Mouse (Mus musculus) lung, adult 2 months (tissue): ENCODE measurements at regions not wholly inside any gene's neighbourhood (a gene's known extent, or its start where the extent isn't known, plus 50 kb on each side); places are given as distances from the start of the nearest gene placed in this dataset.

Experiments
- DNase-seq: peaks from one replicate; pipeline ENCODE4 v3.0.0; 2022
- H3K4me1 ChIP-seq: fragments of 200-500 bp; 2 replicates; pipeline ENCODE4 v1.6.1; 2011; ENCODE audit warnings: low read length; ENCODE audit not compliant: control insufficient read depth, insufficient read depth
- H3K4me3 ChIP-seq: fragments of 200-500 bp; replicated peaks from 2 replicates; pipeline ENCODE3; 2011; ENCODE audit warnings: low read depth, mild to moderate bottlenecking, control low read depth, low read length; ENCODE audit errors: extremely low read depth
- CTCF ChIP-seq: fragments of 200-500 bp; IDR thresholded peaks from 2 replicates; pipeline ENCODE4 v1.5.1; 2011; ENCODE audit warnings: mild to moderate bottlenecking, low read length, control low read depth; ENCODE audit not compliant: insufficient read depth
- POLR2A ChIP-seq: fragments of 200-500 bp; IDR thresholded peaks from 2 replicates; pipeline ENCODE4 v1.6.1; 2011; ENCODE audit warnings: low read depth, mild to moderate bottlenecking, control low read depth, low read length, borderline replicate concordance; ENCODE audit errors: extremely low read depth
- WGBS: fragments of 180-500 bp; shearing (Covaris S2); methylation state at CpG from one replicate; pipeline ENCODE4 v1.1.7; 2018; 5-methylcytosine and 5-hydroxymethylcytosine counted together

DNA sequence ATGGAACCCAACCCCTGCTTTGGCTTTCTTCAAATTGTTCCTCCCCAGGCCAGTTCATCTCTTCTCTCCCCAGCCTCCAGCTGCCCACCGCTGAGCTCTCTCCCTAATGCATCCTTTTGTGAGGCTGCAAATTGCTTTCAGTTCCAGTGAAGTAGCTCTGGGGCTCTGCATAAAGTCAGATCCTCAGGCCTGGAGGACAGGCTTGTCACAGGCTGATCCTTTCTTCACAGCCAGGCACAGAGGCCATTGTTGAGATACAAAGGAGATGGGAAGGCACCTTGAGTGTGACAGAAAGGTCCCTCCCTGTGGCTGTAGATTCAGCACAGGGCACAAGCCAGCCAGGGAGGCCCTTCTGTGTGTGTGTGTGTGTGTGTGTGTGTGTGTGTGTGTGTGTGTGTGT is 135.9 kb downstream of the Matn1 start:
- no peak for DNase-seq

DNA sequence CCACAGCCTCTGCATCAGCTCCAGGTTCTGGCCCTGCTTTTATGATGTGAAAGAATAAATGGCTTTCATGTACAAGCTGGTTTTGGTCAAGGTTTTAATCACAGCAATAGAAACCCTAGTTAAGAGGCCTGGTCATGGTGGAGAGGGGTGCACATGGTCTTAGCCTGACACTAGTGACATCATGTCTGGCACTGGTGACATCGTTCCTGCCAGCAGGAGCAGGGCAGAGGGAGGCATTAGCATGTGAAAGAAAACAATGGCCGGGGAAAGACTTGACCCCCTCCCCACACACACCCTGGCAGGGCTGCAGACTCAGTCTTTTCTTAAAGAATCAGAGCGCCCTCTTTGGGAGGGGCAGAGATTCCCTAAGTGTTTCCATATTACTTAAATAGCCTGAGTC is 139.2 kb downstream of the Matn1 start:
- Histone ChIP-seq H3K4me1 (no peaks in the 10 kb centered on the region), H3K4me3 (no peak overlapping the region)
- no peak for DNase-seq
- WGBS: 65% methylated on average over 3 of the region's 3 CpGs
- TF ChIP-seq CTCF (no peak), POLR2A (no peak)

More for the DNA sequence above, 135.9 kb downstream of the Matn1 start:
- Histone ChIP-seq H3K4me3 (no peak overlapping the region), H3K4me1 (no peaks in the 10 kb centered on the region)
- WGBS: 46% methylated on average over 1 of the region's 1 CpGs
- TF ChIP-seq CTCF (no peak), POLR2A (no peak)

DNA sequence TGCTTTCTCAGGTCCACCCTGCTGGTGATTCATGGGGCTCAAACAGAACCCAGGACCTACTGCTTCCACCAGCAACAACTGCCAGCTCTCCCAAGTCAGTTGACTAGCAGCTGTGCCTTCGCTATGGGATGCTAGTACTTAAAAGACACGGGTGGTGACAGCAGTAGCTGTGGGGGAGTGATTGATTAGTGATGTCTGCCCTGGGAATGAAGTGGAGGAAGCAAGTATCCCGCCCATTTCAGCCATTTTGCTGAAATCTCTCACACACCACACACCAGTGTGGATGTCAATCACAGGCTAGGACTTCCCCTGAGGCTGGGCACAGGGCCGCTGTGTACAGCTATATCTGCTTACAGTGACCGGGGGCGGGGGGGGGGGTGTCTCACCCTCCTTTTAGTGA is 153.2 kb downstream of the Matn1 start:
- 38% methylated on average over 6 of the region's 6 CpGs for WGBS
- Histone ChIP-seq H3K4me1 (no peaks in the 10 kb centered on the region), H3K4me3 (no peak overlapping the region)
- no peak for DNase-seq
- TF ChIP-seq POLR2A (no peak), CTCF (no peak)

DNA sequence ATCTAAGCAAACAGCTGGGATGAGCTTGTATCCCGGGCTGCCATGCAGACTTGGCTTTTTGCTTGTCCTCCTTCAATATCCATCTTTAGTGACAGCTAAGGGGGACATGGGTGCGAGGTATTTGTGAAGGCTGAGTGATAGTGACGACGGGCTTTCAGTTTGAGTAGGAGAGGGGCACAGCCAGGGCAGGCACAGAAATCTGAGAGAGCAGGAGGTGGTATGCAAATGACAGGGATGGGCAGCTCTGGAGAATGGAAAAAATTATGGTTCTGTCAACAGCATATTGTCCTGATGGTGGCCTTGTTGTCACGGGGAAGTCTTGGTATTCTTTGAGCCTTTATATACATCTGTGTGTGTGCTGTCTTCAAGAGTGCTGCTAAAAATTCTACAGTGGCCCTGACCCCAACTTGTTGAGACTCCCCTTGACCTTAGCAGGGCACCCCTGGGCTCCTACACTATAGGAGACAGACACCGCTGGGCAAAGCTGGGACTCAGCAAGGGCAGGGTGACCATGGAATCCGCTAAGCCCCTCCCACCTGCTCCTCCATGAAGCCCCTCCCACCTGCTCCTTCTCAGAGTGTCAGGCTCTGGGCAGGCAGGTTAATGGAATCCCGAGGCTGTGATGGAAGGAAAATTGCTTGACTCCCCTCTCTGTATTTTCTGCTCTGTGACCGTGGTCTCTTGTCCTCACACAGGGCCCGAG is 156.1 kb downstream of the Matn1 start:
- no peak for DNase-seq
- 38% methylated on average over 10 of the region's 10 CpGs for WGBS
- no peak for TF ChIP-seq CTCF
- TF ChIP-seq POLR2A: no peak
- Histone ChIP-seq H3K4me3 (no peak overlapping the region), H3K4me1 (no peaks in the 10 kb centered on the region)

DNA sequence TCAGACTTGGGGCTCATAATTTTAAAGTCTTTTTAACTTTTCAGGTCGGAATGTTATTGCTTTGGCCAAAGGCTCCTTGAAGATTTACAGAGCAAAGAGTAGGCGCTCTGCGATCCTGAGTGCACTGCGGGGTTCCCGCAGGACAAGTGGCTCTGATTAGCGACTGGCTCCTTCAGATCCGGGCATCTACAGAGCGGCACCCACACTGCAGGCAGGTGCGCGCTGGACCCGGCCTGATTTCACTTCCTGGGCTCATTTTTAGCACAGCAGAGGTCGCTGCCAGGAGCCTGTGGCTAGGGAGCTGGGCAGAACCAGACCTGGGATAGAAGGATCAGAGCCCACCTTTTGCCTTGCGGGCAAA is 156.6 kb downstream of the Matn1 start:
- no peak for DNase-seq
- no peak overlapping the region for H3K4me3 ChIP-seq
- H3K4me1 ChIP-seq: no peaks in the 10 kb centered on the region
- TF ChIP-seq CTCF: no peak
- TF ChIP-seq POLR2A: no peak
- WGBS: 21% methylated on average over 13 of the region's 13 CpGs

DNA sequence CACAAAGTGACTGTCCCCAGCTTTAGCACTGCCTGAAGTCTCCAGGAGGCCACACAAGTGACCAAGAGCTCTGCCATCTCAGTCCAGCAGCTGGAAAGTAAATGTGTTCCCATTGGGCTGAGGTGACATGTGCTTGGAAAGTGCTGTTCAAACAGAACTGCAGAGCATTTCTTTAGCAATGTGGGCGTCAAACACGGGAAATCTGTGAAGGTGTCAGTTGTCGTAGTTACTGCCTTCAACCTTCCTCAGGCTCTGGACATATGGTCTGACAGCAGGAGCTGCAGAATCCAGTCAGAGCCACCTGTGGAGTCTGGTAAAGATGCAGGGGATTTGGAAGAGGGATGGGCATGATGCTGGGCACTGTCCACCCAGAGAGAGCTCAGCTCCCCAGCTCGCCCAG is 158.0 kb downstream of the Matn1 start:
- 50% methylated on average over 4 of the region's 4 CpGs for WGBS
- H3K4me3 ChIP-seq: no peak overlapping the region
- DNase-seq: no peak
- TF ChIP-seq CTCF (no peak), POLR2A (no peak)
- no peaks in the 10 kb centered on the region for H3K4me1 ChIP-seq

DNA sequence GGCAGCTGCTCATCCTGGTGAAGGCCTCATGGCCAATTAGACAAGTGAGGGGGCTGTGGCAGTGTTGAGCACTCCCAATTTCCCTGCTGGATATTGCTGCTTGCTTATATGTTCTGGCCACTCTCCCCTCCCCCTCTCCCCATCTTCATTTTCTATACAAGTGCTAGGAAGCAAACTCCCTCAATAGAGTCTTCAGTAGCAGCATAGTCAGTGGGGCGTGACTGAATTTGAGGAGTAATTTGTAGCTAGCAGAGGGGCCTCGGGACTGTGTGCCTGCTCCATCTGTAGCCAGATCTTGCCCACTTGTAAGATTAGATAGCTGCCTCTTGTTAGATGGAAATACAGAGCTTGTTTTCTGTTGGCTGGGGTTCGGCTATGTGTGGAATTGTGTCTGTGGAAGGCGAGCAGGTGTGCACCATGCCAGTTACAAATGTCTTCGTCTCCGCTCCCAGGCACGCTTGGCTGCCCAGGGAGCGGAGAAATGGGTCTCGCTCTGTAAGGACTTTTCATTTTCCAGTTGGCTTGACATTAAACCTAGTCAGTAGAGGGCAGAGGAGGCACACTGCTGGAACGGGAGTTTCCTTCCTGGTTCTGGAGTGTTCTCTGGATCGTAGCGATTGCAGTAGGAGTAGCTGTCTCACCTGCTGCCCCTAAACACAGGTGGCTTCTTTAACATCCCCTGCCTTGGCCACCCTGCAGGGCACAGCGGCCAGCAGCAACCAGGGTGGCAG is 163.1 kb downstream of the Matn1 start:
- 71% methylated on average over 13 of the region's 13 CpGs for WGBS
- no peak for DNase-seq
- Histone ChIP-seq H3K4me3 (no peak overlapping the region), H3K4me1 (no peaks in the 10 kb centered on the region)
- TF ChIP-seq CTCF (no peak), POLR2A (no peak)

DNA sequence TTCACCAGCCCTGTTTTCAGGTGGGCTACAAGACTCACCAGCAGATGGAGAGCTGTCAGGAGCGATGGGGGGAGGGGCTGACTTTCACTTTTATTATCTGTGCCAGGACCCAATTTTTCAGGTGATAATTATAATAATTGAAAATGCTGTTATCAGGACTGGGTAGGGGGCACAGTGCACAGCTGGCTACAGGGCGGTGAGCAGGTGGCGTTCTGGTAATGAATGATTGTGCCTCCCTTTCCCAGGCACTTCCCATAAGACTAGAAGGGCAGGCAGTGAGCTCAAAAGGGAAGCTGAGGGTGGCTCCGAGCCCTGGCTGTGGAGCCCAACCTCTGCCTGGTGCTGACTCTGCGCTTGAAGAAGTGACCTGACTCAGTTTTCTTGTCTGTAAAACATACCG is 168.4 kb downstream of the Matn1 start:
- Histone ChIP-seq H3K4me3 (no peak overlapping the region), H3K4me1 (no peaks in the 10 kb centered on the region)
- no peak for DNase-seq
- no peak for TF ChIP-seq POLR2A
- no peak for TF ChIP-seq CTCF
- WGBS: 67% methylated on average over 6 of the region's 6 CpGs

DNA sequence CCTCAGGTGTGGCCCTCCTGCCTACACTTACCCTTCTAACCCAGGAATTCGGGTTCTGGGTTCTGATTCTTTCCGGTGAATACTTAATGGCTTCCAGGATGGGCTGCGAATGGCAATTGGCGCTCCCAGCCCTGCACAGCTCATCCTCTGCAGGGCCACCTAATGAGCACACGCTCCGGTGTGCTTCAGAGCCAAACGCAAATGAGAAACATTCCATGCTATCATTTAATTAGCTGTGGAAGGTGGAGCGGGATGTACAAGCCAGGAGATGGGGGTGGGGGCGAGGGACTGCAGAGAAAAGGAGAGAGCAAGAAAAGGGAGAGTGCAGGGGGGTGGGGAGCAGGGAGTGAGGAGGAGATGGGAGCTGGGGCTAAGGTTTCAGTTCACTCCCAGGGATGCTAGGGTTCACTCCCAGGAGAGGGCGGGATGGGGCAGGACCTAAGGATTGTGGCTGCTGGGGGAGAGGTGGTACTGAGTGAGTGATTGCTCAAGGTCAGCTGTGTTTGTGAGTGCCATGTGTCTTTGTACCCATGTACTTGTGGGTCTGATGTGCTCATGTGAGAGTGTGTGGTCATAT is 169.6 kb downstream of the Matn1 start:
- TF ChIP-seq POLR2A: no peak
- TF ChIP-seq CTCF: no peak
- Histone ChIP-seq H3K4me1 (no peaks in the 10 kb centered on the region), H3K4me3 (no peak overlapping the region)
- DNase-seq: no peak
- WGBS: 46% methylated on average over 10 of the region's 10 CpGs

DNA sequence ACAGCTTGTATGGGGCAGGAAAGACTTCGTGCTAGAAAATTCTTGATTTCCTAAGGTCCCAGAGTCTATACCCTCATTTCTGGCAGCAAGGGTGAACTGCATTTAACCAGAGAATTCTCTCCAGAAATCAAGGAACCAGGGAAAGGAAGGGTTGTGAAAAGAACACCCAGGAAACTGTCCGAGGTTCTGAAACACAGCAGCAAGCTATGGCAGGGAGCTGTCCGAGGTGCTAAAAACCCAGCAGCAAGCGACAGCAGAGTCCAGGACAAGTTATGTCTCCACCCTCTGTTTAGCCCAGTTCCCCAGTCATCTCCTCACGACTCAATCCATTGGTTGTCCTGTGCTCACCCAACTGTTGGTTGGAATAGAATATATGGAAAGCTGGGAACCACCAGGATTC is 171.1 kb downstream of the Matn1 start:
- WGBS: 9% methylated on average over 5 of the region's 5 CpGs
- no peak for TF ChIP-seq POLR2A
- TF ChIP-seq CTCF: no peak
- Histone ChIP-seq H3K4me1 (no peaks in the 10 kb centered on the region), H3K4me3 (no peak overlapping the region)
- DNase-seq: peak; percentile 42
